In the genomic region with DNA sequence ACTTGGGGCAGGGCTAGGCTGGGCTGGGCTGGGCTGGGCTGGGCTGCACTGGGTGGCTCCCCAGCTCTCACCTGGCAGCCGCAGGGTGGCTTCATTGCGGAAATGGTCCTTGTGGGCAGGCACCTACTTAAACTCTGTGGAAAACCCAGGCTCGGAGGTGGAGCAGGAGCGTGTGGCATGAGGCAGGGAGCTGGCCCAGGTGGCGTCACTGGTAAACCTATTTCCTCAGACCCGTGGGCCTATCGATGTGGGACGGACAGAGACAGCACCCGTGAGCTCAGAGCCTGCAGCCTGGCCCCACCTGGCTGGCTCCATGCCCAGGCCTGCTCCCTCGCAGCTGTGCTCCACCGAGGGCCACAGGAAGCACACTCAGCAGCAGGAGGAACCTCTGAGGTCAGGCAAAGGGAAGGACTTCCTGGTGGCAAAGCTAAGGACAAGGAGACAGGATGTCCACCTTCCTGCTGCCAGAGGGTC, we compare ENCODE assay signal across 8 mouse cellular contexts. TPM values are rescaled to one million over a fixed set of nuclear protein-coding genes. Genes with fewer than 3 reads are reported as not detected.
A peak's percentile ranks its signal among the peaks of the same experiment; 100 is the strongest.
DNase-seq lines count a peak whose midpoint lies in the region; ATAC-seq lines count a peak whose summit lies in the region.

No protein-coding gene starts in this region.

- H3K36me3 ChIP-seq in neural tube, embryonic 13.5 days = no peaks in the 10 kb centered on the region
- H3K36me3 ChIP-seq in neural tube, embryonic 15.5 days = no peaks in the 10 kb centered on the region
- no peaks in the 10 kb centered on the region for H3K36me3 ChIP-seq in heart, embryonic 10.5 days
- H3K36me3 ChIP-seq in midbrain, embryonic 13.5 days = no peaks in the 10 kb centered on the region

- ATAC-seq in neural tube, embryonic 13.5 days (ENCODE audit: low read depth) = no peak
- ATAC-seq in neural tube, embryonic 15.5 days (ENCODE audit: low FRiP score) = no peak
- no peak for ATAC-seq in midbrain, embryonic 13.5 days

- no peak overlapping the region for H3K27ac ChIP-seq in neural tube, embryonic 13.5 days (replicated peaks)
- no peak overlapping the region for H3K27ac ChIP-seq in neural tube, embryonic 15.5 days (replicated peaks)
- H3K27ac ChIP-seq in heart, embryonic 10.5 days = peak overlapping the region; percentile 74
- H3K27ac ChIP-seq in midbrain, embryonic 13.5 days = no peak overlapping the region

- H3K9ac ChIP-seq in neural tube, embryonic 13.5 days = peak overlapping the region; percentile 1; the same call in 1 of the 2 replicates
- H3K9ac ChIP-seq in neural tube, embryonic 15.5 days (replicated peaks) = no peak overlapping the region
- no peak overlapping the region for H3K9ac ChIP-seq in midbrain, embryonic 13.5 days (replicated peaks)

- WGBS in neural tube, embryonic 13.5 days = 64% methylated on average over 11 of the region's 11 CpGs
- 73% methylated on average over 11 of the region's 11 CpGs for WGBS in neural tube, embryonic 15.5 days
- whole genome bisulfite sequencing in heart, embryonic 10.5 days = 53% methylated on average over 11 of the region's 11 CpGs
- 87% methylated on average over 11 of the region's 11 CpGs for WGBS in midbrain, embryonic 13.5 days

- no peak for DNase-seq in heart, embryonic 10.5 days (ENCODE audit: low spot score)
- peak; percentile 85 for DNase-seq in kidney, postnatal 14 days
- DNase-seq in lung, postnatal 36 days = peak; percentile 67
- no peak for DNase-seq in right cerebral cortex, postnatal 4 days
- no peak for DNase-seq in layer of hippocampus, postnatal 36 days

- H3K4me1 ChIP-seq in neural tube, embryonic 13.5 days (replicated peaks) = peaks cover 57% of the 10 kb centered on the region
- peaks cover 58% of the 10 kb centered on the region for H3K4me1 ChIP-seq in neural tube, embryonic 15.5 days
- peaks cover 61% of the 10 kb centered on the region for H3K4me1 ChIP-seq in heart, embryonic 10.5 days
- peaks cover 45% of the 10 kb centered on the region for H3K4me1 ChIP-seq in midbrain, embryonic 13.5 days (replicated peaks)

- no peak overlapping the region for H3K4me2 ChIP-seq in neural tube, embryonic 13.5 days
- H3K4me2 ChIP-seq in neural tube, embryonic 15.5 days = no peak overlapping the region
- no peak overlapping the region for H3K4me2 ChIP-seq in midbrain, embryonic 13.5 days (replicated peaks)

- no peak overlapping the region for H3K4me3 ChIP-seq in neural tube, embryonic 13.5 days
- H3K4me3 ChIP-seq in neural tube, embryonic 15.5 days (replicated peaks) = no peak overlapping the region
- H3K4me3 ChIP-seq in heart, embryonic 10.5 days = peak overlapping the region; percentile 16; the same call in 1 of the 2 replicates
- no peak overlapping the region for H3K4me3 ChIP-seq in midbrain, embryonic 13.5 days (replicated peaks)

- H3K27me3 ChIP-seq in neural tube, embryonic 13.5 days = peaks cover 18% of the 10 kb centered on the region
- no peaks in the 10 kb centered on the region for H3K27me3 ChIP-seq in neural tube, embryonic 15.5 days (replicated peaks)
- peaks cover 42% of the 10 kb centered on the region for H3K27me3 ChIP-seq in heart, embryonic 10.5 days (ENCODE audit: insufficient read depth, poor library complexity, severe bottlenecking)
- peaks cover 5% of the 10 kb centered on the region; the same call in 1 of the 2 replicates for H3K27me3 ChIP-seq in midbrain, embryonic 13.5 days

- no peaks in the 10 kb centered on the region for H3K9me3 ChIP-seq in neural tube, embryonic 13.5 days
- H3K9me3 ChIP-seq in neural tube, embryonic 15.5 days (replicated peaks) = no peaks in the 10 kb centered on the region
- no peaks in the 10 kb centered on the region for H3K9me3 ChIP-seq in heart, embryonic 10.5 days
- no peaks in the 10 kb centered on the region for H3K9me3 ChIP-seq in midbrain, embryonic 13.5 days

RNA-seq across cellular contexts. Expression of gene Micall2, which starts 3.5 kb away (rescaled TPM):
- polyA plus RNA-seq in neural tube, embryonic 13.5 days (2015; fragmentation: Nextera tagmentation; extraction: Ambion mirVana) = 6.2 and 6.3 TPM in 2 replicates
- 8.4 and 8.5 TPM in 2 replicates for polyA plus RNA-seq in neural tube, embryonic 15.5 days (2015; fragmentation: Nextera tagmentation; extraction: Ambion mirVana)
- 4.1 and 5.7 TPM in 2 replicates for polyA plus RNA-seq in heart, embryonic 10.5 days (2016; fragmentation: Nextera tagmentation; extraction: Ambion mirVana)
- polyA plus RNA-seq in midbrain, embryonic 13.5 days (2015; fragmentation: Nextera tagmentation; extraction: Ambion mirVana) = 7.5 and 8.9 TPM in 2 replicates
- total RNA-seq in layer of hippocampus, postnatal 36 days (2021) = 1 to 10 TPM; 1.2 to 1.9 TPM

RNA-seq across cellular contexts. Expression of gene Ints1, which starts 42.8 kb away (rescaled TPM):
- polyA plus RNA-seq in neural tube, embryonic 13.5 days (2015; fragmentation: Nextera tagmentation; extraction: Ambion mirVana) = 24.3 and 27.1 TPM in 2 replicates
- polyA plus RNA-seq in neural tube, embryonic 15.5 days (2015; fragmentation: Nextera tagmentation; extraction: Ambion mirVana) = 25.6 and 29.0 TPM in 2 replicates
- 30.3 and 31.3 TPM in 2 replicates for polyA plus RNA-seq in heart, embryonic 10.5 days (2016; fragmentation: Nextera tagmentation; extraction: Ambion mirVana)
- polyA plus RNA-seq in midbrain, embryonic 13.5 days (2015; fragmentation: Nextera tagmentation; extraction: Ambion mirVana) = 24.0 and 28.9 TPM in 2 replicates
- 10 to 100 TPM; 86.4 to 91.9 TPM for total RNA-seq in layer of hippocampus, postnatal 36 days (2021)

RNA-seq across cellular contexts. Expression of gene Mafk, which starts 58.6 kb away (rescaled TPM):
- 11.7 and 12.1 TPM in 2 replicates for polyA plus RNA-seq in neural tube, embryonic 13.5 days (2015; fragmentation: Nextera tagmentation; extraction: Ambion mirVana)
- polyA plus RNA-seq in neural tube, embryonic 15.5 days (2015; fragmentation: Nextera tagmentation; extraction: Ambion mirVana) = 10.8 and 14.2 TPM in 2 replicates
- polyA plus RNA-seq in heart, embryonic 10.5 days (2016; fragmentation: Nextera tagmentation; extraction: Ambion mirVana) = 20.7 and 25.1 TPM in 2 replicates
- 15.4 TPM in 2 replicates for polyA plus RNA-seq in midbrain, embryonic 13.5 days (2015; fragmentation: Nextera tagmentation; extraction: Ambion mirVana)
- total RNA-seq in layer of hippocampus, postnatal 36 days (2021) = 1 to 10 TPM; 7.3 to 8.2 TPM

Comparison
In these comparisons a context has a peak if more than half of its experiments do, and no peak if none do; other contexts are left out.
1. DNase-seq: peak in kidney, postnatal 14 days (single experiment) and lung, postnatal 36 days (single experiment); none in heart, embryonic 10.5 days (single experiment), right cerebral cortex, postnatal 4 days (single experiment) and layer of hippocampus, postnatal 36 days (0 of 2).